Mouse (Mus musculus): Measurements from ENCODE around the gene Amdhd1. TPM values are rescaled to one million over a fixed set of nuclear protein-coding genes. Genes with fewer than 3 reads are reported as not detected.
"Not testable (repeated sequence)": the region's sequence is repeated elsewhere in the genome, so short reads cannot be mapped to it uniquely, and the experiment has no call there.

Amdhd1 gene
- polyA plus RNA-seq, 1 experiment from 2014 or later, result 0.36 TPM

DNA sequence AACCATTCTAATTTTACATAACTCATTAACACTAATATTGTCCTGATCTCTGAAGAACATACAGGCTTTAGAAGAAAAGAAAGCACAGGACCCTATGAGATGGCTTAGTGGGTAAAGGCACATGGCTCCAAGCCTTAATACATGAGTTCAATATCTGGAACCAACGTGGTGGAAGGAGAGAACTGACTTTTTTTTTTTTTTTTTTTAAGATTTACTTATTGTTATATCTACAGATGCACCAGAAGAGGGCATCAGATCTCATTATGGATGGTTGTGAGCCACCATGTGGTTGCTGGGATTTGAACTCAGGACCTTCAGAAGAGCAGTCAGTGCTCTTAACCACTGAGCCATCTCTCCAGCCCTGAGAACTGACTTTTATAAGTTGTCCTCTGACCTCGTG lies 18.1 kb upstream of the Amdhd1 start:
- not testable (repeated sequence) for H3K36me3 ChIP-seq; H3K4me1 ChIP-seq; H3K27me3 ChIP-seq (ENCODE audit: low read depth, poor library complexity, severe bottlenecking); DNase-seq (ENCODE audit: low spot score); H3K27ac ChIP-seq; H3K4me3 ChIP-seq; H3K9me3 ChIP-seq (replicated peaks)
- WGBS, result 78% methylated on average over 2 of the region's 2 CpGs

DNA sequence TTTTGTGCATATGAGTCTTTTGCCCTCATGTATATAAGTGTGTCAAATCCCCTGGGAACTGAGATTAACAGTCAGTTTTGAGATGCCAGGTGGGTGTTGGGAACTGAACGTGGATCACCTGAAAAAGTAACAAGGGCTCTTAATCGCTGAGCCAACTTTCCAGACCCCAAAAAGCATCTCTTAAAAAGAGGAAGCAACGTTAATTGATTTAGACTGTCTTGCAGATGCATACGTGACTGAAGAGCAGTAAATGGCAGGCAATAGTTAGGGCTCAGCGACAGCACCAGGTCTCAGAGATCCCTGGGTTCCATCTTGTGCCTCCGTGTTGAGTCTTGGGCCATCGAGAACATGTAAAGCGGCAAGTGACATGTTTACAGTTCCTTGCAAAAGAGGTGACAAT lies 12.8 kb upstream of the Amdhd1 start:
- H3K36me3 ChIP-seq, result no peaks in the 10 kb centered on the region
- no peak overlapping the region for H3K27ac ChIP-seq
- 88% methylated on average over 8 of the region's 8 CpGs for WGBS
- H3K4me1 ChIP-seq, result no peaks in the 10 kb centered on the region
- no peak overlapping the region for H3K4me3 ChIP-seq
- H3K9me3 ChIP-seq (replicated peaks), result no peaks in the 10 kb centered on the region
- no peak for DNase-seq (ENCODE audit: low spot score)
- no peaks in the 10 kb centered on the region for H3K27me3 ChIP-seq (ENCODE audit: low read depth, poor library complexity, severe bottlenecking)

DNA sequence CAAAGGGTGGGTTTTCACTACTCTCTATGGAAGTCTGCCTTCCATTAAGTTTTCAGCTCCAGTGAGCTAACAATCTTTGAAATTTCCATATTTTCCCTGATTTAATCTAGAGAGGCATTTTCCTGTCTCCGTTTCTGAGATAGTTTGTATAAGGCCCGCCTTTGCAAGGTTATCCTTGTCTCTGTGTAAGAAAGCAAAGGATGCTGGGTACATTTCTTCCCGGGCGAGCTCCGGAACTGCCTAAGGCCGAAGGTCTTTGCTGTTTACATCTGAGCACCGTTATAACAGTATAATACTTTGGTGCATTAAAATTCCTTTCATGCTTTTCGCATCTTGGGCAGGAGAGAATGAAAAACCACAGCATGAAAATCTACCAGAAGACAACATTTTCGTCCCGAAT lies 10.0 kb upstream of the Amdhd1 start:
- 91% methylated on average over 10 of the region's 10 CpGs for WGBS
- no peak overlapping the region for H3K27ac ChIP-seq
- no peaks in the 10 kb centered on the region for H3K9me3 ChIP-seq (replicated peaks)
- no peaks in the 10 kb centered on the region for H3K27me3 ChIP-seq (ENCODE audit: low read depth, poor library complexity, severe bottlenecking)
- no peaks in the 10 kb centered on the region for H3K36me3 ChIP-seq
- no peaks in the 10 kb centered on the region for H3K4me1 ChIP-seq
- H3K4me3 ChIP-seq, result no peak overlapping the region
- DNase-seq (ENCODE audit: low spot score), result no peak

DNA sequence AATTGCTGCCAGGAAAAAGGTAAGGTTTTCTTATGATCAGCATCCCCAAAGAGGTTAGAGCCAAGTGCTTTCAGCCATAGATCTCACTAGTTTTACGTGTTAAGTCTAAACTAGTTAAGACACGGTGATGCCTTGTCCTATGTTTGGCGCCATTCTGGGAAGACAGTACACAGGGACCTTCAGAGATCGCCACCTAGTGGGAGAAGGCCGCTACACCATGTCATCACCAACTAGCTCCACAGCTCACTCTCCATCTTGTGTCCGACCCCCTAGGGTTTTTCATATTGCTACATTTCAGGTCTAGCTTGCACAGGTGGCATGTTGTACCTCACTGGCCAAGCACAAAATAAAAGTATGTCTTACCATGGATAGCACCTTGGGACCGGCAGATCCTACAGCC lies 9.2 kb upstream of the Amdhd1 start:
- Histone ChIP-seq H3K9me3 (replicated peaks) (no peaks in the 10 kb centered on the region), H3K4me1 (no peaks in the 10 kb centered on the region), H3K27ac (no peak overlapping the region), H3K36me3 (no peaks in the 10 kb centered on the region), H3K27me3 (ENCODE audit: low read depth, poor library complexity, severe bottlenecking) (no peaks in the 10 kb centered on the region), H3K4me3 (no peak overlapping the region)
- peak; percentile 83 for DNase-seq (ENCODE audit: low spot score)
- 15% methylated on average over 7 of the region's 7 CpGs for WGBS

DNA sequence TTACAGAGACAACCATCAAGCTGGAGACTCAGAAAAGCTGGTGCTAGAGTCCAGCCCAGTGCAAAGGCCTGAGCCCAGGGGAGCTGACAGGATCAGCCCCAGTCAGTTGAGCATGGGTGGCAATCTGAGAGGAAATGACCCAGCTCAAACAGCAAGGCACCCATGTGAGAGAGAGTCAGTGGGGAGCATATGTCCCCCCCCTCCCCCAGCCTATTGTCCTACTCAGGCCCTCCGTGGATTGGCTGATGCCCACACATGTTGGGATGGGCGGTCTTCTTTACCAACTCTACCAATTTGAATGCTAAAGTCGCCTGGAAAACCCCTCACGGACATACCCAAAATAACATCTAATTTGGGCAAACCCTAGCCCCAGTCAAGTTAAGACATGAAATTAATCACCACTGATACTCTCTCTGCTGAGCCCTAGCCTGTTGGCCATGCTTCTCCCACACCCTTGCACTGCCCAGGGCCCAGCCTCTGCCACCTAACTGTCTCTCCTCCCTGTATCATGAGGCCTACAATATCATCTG lies 8.0 kb upstream of the Amdhd1 start:
- H3K27me3 ChIP-seq (ENCODE audit: low read depth, poor library complexity, severe bottlenecking), result no peaks in the 10 kb centered on the region
- H3K4me1 ChIP-seq, result no peaks in the 10 kb centered on the region
- H3K9me3 ChIP-seq (replicated peaks), result no peaks in the 10 kb centered on the region
- DNase-seq (ENCODE audit: low spot score), result no peak
- H3K36me3 ChIP-seq, result no peaks in the 10 kb centered on the region
- 87% methylated on average over 4 of the region's 4 CpGs for WGBS
- H3K27ac ChIP-seq, result no peak overlapping the region
- H3K4me3 ChIP-seq, result no peak overlapping the region

DNA sequence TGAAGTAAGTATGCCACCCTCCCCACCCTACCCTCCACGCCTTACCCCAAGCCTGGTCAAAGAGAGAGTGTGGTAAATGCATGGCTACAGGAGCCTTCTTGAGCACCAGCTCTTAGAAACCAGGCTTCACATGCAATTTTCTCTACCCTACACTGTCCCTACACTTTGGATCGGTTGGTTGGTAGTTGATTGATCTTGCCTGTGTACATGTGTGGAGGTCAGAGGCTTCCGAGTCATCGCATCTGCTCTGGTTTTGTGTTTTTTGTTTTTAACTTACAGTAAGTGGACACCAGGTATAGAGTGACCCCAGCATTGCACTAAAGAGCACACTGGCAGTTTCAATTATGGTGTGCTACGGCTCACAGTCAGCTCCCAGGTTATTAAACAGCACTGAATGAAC lies 4.3 kb upstream of the Amdhd1 start:
- WGBS, result 78% methylated on average over 5 of the region's 5 CpGs
- Histone ChIP-seq H3K9me3 (replicated peaks) (no peaks in the 10 kb centered on the region), H3K36me3 (no peaks in the 10 kb centered on the region), H3K4me3 (no peak overlapping the region), H3K4me1 (peaks cover 12% of the 10 kb centered on the region), H3K27me3 (ENCODE audit: low read depth, poor library complexity, severe bottlenecking) (no peaks in the 10 kb centered on the region), H3K27ac (no peak overlapping the region)
- no peak for DNase-seq (ENCODE audit: low spot score)

DNA sequence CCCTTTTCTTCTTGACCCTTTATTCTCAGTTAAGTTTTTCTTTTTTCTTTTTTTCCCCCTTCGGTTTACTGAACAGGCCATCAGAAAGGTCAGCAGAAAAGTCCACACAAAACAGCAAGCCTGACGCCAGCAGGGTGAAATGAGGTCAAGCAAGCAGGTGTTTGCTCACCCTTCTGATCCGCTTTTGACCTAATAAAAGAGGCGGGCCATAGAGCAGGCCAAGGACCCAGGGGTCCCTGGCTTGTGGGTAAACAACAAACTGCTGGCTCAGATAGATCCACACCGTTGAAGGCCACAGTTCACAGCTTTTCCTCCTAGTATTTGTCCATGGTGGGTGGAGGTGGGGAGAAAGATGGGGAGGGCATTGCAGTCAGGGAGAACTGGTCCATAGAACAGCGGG lies 3.3 kb upstream of the Amdhd1 start:
- H3K4me1 ChIP-seq, result peaks cover 12% of the 10 kb centered on the region
- H3K9me3 ChIP-seq (replicated peaks), result no peaks in the 10 kb centered on the region
- WGBS, result 63% methylated on average over 6 of the region's 6 CpGs
- H3K4me3 ChIP-seq, result no peak overlapping the region
- H3K27ac ChIP-seq, result no peak overlapping the region
- no peak for DNase-seq (ENCODE audit: low spot score)
- no peaks in the 10 kb centered on the region for H3K36me3 ChIP-seq
- no peaks in the 10 kb centered on the region for H3K27me3 ChIP-seq (ENCODE audit: low read depth, poor library complexity, severe bottlenecking)

DNA sequence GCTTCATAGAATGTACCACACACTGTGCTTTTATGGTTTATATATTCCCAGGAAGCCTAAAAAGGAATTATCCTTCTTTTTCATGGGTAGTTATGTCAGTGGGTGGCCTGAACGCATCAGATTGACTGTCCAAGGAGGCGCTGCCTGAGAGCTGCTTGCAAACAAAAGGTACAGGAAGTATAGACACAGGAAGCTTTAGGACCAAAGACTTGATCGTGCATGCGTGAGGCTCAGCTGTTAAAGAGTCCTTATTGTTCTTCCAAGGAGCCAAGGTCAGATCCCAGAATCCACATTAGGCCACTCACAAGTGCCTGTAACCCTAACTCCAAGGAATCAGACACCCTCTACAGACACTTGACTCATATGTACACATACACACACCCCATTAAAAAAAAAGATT lies 2.5 kb upstream of the Amdhd1 start:
- H3K36me3 ChIP-seq, result no peaks in the 10 kb centered on the region
- no peak for DNase-seq (ENCODE audit: low spot score)
- WGBS, result 80% methylated on average over 4 of the region's 4 CpGs

DNA sequence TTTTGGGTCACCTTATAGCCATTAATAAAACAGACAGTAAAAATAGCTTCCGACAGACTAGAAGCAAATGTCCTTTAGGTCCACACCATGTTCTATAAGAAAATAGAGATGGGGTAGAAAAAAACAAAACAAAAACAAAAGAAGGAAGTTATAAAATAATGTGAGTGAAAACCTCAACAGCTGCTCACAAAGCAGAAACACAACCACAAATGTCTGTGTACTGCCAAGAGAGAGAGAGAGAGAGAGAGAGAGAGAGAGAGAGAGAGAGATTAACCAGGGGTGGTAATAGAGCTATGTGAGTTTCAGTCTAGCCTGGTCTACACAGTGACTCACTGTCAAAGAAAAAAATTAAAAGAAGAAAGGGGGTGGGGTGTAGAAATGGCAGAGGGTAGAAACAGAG lies 1.8 kb upstream of the Amdhd1 start:
- H3K4me3 ChIP-seq, result no peak overlapping the region
- no peak for DNase-seq (ENCODE audit: low spot score)
- 89% methylated on average over 1 of the region's 1 CpGs for WGBS
- H3K4me1 ChIP-seq, result peaks cover 12% of the 10 kb centered on the region
- no peaks in the 10 kb centered on the region for H3K36me3 ChIP-seq
- H3K27ac ChIP-seq, result no peak overlapping the region
- H3K27me3 ChIP-seq (ENCODE audit: low read depth, poor library complexity, severe bottlenecking), result peaks cover 12% of the 10 kb centered on the region
- no peaks in the 10 kb centered on the region for H3K9me3 ChIP-seq (replicated peaks)

More for the DNA sequence above, 2.5 kb upstream of the Amdhd1 start:
- Histone ChIP-seq H3K27me3 (ENCODE audit: low read depth, poor library complexity, severe bottlenecking) (peaks cover 7% of the 10 kb centered on the region), H3K4me3 (no peak overlapping the region), H3K9me3 (replicated peaks) (no peaks in the 10 kb centered on the region), H3K27ac (no peak overlapping the region), H3K4me1 (peaks cover 12% of the 10 kb centered on the region)

DNA sequence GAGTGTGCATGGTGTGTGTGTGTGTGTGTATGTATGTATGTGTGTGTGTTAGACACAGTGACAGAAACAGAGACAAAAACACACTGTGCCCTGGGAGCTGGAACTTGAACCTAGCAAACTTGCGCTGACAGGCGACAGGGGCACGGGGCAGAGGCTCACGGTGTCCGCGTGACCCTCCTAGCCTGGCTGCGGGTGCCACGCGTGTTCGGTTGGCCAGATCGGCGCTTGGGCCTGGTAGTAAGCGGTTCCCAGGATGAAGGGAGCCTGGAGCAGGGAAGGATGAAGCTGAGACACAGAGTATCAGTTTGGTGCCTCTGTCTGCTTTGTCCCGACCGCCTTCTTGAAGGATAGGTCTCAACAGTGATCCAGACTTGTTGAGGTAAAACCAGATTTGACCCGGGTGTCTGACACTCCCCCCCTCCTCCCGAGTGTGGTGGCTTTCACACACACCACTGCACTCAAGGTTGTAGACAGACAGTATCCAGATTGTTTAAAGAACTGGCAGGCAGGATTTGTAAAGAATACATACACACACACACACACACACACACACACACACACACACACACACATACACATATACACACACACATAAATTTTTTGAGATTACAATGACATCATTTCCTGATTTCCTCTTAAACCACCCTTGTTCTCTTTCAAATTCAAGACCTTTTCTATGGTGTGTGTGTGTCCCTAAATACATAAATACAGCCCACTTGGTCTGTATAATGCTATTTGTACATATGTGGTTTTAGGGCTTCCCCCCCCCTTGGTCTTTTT lies 788 bp upstream of the Amdhd1 start, which contains the start of gene Ccdc38:
Gene Ccdc38 (plus strand): TSS at position 202 of the 780 bp plus-strand sequence.
- Histone ChIP-seq H3K9me3 (replicated peaks) (no peaks in the 10 kb centered on the region), H3K4me3 (peak within 1 kb of the TSS; percentile 55), H3K4me1 (peaks cover 12% of the 10 kb centered on the region), H3K27ac (peak within 1 kb of the TSS; percentile 71), H3K36me3 (no peaks in the 10 kb centered on the region), H3K27me3 (ENCODE audit: low read depth, poor library complexity, severe bottlenecking) (peaks cover 15% of the 10 kb centered on the region)
- WGBS, result 69% methylated on average over 17 of the region's 17 CpGs
- DNase-seq (ENCODE audit: low spot score), result no peak

DNA sequence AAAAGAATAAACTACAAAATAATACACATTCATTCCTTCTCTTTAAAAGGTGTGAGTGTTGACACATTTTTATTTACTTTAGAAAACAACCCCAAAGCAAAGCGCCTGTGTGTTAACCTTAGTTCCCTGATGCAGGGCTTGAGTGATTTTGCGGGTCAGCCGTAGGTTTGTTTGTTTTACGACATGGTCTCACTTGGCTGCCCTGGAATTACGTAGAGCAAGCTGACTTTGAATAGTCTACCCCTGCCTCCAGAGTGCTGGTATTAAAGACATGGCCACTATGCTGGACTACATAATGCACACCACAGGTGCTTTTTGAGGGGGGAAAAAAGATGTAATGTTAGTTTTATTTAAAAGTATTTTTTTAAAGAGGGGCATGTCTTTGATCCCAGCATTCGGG lies 1.0 kb downstream of the Amdhd1 start:
- no peaks in the 10 kb centered on the region for H3K36me3 ChIP-seq
- 35% methylated on average over 6 of the region's 6 CpGs for WGBS
- no peak overlapping the region for H3K27ac ChIP-seq
- no peaks in the 10 kb centered on the region for H3K9me3 ChIP-seq (replicated peaks)
- H3K4me3 ChIP-seq, result no peak overlapping the region
- peaks cover 18% of the 10 kb centered on the region for H3K4me1 ChIP-seq
- H3K27me3 ChIP-seq (ENCODE audit: low read depth, poor library complexity, severe bottlenecking), result peaks cover 33% of the 10 kb centered on the region
- DNase-seq (ENCODE audit: low spot score), result no peak

DNA sequence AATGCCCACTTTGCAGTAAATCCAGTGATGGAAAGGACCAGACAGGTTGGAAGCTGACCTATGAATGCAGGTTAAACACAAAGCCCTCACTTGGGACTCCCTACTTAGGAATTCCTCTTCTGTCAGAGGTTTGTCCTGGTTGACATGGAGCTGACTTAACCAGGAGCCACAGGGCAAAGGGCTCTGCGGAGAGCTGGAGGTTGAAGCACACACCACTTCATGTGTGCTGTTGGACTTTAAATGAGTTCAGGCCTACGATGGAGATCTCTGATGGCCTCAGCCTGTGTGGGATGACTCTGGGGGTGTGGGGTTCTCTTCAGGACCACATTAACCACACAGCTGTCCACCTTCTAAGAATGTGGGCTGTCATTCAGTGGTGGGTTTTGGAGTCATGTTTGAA lies 1.5 kb downstream of the Amdhd1 start:
- no peak for DNase-seq (ENCODE audit: low spot score)
- 97% methylated on average over 2 of the region's 2 CpGs for WGBS
- no peak overlapping the region for H3K4me3 ChIP-seq
- H3K27me3 ChIP-seq (ENCODE audit: low read depth, poor library complexity, severe bottlenecking), result peaks cover 38% of the 10 kb centered on the region
- H3K4me1 ChIP-seq, result peaks cover 18% of the 10 kb centered on the region
- H3K9me3 ChIP-seq (replicated peaks), result no peaks in the 10 kb centered on the region
- no peak overlapping the region for H3K27ac ChIP-seq
- H3K36me3 ChIP-seq, result no peaks in the 10 kb centered on the region

DNA sequence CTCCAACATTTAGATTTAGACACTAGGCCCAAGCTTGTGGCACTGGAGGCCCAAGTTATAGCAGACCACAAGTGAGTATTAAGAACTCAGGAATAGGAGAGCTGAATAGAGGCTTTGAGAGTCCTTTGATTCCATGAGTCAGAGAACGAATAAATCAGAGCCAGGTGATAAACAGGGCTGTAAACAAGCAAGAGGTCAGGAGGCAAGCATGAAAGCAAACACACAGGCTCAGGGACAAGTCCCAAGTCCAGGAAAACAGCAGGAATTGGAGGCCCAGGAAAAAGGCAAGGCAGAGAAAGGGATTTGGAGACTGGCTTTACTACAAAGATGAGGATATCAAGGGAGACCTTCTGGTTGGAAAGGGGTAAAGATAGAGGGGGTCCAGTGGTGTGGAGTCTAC lies 14.5 kb downstream of the Amdhd1 start:
- H3K27me3 ChIP-seq (ENCODE audit: low read depth, poor library complexity, severe bottlenecking), result no peaks in the 10 kb centered on the region
- no peak overlapping the region for H3K27ac ChIP-seq
- H3K36me3 ChIP-seq, result no peaks in the 10 kb centered on the region
- H3K4me3 ChIP-seq, result no peak overlapping the region
- WGBS, result 73% methylated on average over 1 of the region's 1 CpGs
- H3K9me3 ChIP-seq (replicated peaks), result no peaks in the 10 kb centered on the region
- DNase-seq (ENCODE audit: low spot score), result no peak
- no peaks in the 10 kb centered on the region for H3K4me1 ChIP-seq

DNA sequence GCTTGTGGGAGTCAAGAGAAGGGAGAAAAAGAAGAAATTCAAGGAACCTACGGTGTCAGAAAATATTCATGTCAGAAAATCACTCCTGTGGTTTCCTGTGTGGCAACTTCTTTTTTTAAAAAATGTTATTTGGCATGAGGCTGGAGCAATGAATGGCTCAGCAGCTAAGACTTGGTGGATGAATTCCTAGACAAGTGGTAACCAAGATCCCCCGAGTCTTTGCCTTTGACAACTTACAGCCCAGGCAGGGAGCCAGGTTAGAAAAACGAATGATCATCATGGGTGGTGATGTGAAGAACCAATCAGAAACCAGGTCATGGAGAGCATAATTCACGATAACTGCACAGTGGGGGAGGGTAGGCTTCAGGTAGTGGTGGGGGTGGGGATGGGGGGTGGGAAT lies 18.8 kb downstream of the Amdhd1 start:
- 79% methylated on average over 4 of the region's 4 CpGs for WGBS
- DNase-seq (ENCODE audit: low spot score), result no peak
- Histone ChIP-seq H3K4me1 (no peaks in the 10 kb centered on the region), H3K27me3 (ENCODE audit: low read depth, poor library complexity, severe bottlenecking) (no peaks in the 10 kb centered on the region), H3K9me3 (replicated peaks) (no peaks in the 10 kb centered on the region), H3K36me3 (no peaks in the 10 kb centered on the region), H3K4me3 (no peak overlapping the region), H3K27ac (no peak overlapping the region)
